Mouse (Mus musculus): ENCODE measurements around the gene Cxcl17. TPM values are rescaled to one million over a fixed set of nuclear protein-coding genes. Genes with fewer than 3 reads are reported as not detected.
"Not testable (repeated sequence)": the region's sequence is repeated elsewhere in the genome, so short reads cannot be mapped to it uniquely, and the experiment has no call there.

Cxcl17 gene
- polyA plus RNA-seq, 2 experiments = not detected

DNA sequence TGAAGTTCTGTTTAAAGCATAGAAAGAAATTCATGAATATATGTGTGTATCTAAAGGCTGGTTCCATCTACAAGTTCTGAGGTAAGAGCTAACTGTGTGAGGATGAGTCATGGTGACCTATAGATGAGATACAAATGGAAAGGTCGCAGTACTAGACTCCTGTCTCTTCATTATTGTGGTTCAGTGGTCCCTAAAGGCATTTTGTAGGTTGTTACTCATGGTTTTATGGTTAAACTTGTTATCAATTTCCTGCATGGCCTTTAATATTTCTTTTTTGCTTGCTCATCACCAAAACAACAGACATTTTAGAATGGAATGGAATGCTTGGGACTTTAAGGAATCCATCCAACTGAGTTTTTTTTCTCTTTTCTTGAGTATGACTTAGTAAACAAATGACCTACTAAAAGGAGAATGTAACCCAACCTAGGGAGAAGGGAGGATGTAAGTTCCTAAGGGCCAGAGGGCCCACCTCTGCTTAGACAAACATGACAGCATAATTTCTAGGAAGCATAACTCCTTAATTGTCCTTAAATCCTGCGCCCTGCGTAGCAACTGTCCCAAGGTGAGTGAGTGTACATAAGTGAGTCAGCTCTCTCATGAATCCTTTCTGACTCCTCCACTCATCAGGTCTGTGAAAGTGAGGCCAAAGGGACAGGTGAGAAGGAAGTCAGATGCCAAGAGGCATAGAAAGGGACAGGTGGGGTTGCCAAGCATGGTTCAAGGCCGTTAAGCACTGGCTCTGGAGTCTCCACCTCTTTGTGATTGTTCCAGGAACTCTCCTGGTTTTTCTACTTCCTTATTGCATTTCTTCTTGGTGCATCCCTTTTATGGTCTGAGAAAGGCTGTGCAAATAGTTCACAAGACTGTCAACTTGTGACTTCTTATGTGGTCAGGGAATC is 17.4 kb upstream of the Cxcl17 start:
- no peak for TF ChIP-seq EP300 (IDR thresholded peaks at IDR 0.05; ENCODE audit: low read depth)
- no peak for TF ChIP-seq CTCF (IDR thresholded peaks at IDR 0.05; ENCODE audit: low read depth)
- no peak overlapping the region for H3K4me2 ChIP-seq (ENCODE audit: low read depth)
- DNase-seq (ENCODE audit: low read depth in 3 of 3, low spot score in 3 of 3) = no peak
- no peak for ATAC-seq (ENCODE audit: insufficient read depth)
- H3K9me3 ChIP-seq (ENCODE audit: control insufficient read depth, low read length) = no peaks in the 10 kb centered on the region
- H3K36me3 ChIP-seq (replicated peaks; ENCODE audit: control insufficient read depth, insufficient read depth, low read depth) = no peaks in the 10 kb centered on the region
- no peak overlapping the region for H3K4me3 ChIP-seq (ENCODE audit: insufficient read depth in 1 of 2, low read depth in 2 of 2, low read length in 2 of 2)
- H3K9ac ChIP-seq (replicated peaks) = no peak overlapping the region
- WGBS (ENCODE audit: insufficient replicate concordance) = 64% methylated on average over 4 of the region's 4 CpGs
- H3K27ac ChIP-seq = no peak overlapping the region
- no peaks in the 10 kb centered on the region for H3K27me3 ChIP-seq (ENCODE audit: control insufficient read depth, insufficient read depth, low read length)
- no peaks in the 10 kb centered on the region for H3K4me1 ChIP-seq (replicated peaks; ENCODE audit: control insufficient read depth in 2 of 2, insufficient read depth in 2 of 2, low read length in 1 of 2)

DNA sequence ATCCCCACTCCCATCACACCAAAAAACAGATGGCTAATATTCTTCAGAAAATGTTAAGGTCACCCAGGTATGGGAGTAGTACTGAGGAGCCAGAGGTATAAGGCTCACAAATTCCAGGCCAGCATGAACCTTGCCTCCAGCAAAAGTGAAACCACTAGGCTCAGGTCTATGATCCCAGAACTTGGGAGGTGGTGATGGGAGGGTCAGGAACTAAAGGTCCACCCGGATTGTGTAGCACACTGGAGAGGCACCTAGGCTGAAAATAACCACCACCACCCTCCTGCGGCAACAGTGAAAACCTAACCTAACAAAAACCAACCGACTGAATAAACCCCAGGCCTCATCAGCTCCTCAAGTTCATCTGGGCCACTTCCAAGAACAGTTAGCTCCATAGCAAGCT is 15.6 kb upstream of the Cxcl17 start:
- Histone ChIP-seq H3K27me3 (ENCODE audit: control insufficient read depth, insufficient read depth, low read length) (no peaks in the 10 kb centered on the region), H3K27ac (no peak overlapping the region), H3K4me2 (ENCODE audit: low read depth) (no peak overlapping the region), H3K9ac (replicated peaks) (no peak overlapping the region), H3K36me3 (replicated peaks; ENCODE audit: control insufficient read depth, insufficient read depth, low read depth) (no peaks in the 10 kb centered on the region), H3K9me3 (ENCODE audit: control insufficient read depth, low read length) (no peaks in the 10 kb centered on the region), H3K4me3 (ENCODE audit: insufficient read depth in 1 of 2, low read depth in 2 of 2, low read length in 2 of 2) (no peak overlapping the region), H3K4me1 (replicated peaks; ENCODE audit: control insufficient read depth in 2 of 2, insufficient read depth in 2 of 2, low read length in 1 of 2) (no peaks in the 10 kb centered on the region)
- DNase-seq (ENCODE audit: low read depth in 3 of 3, low spot score in 3 of 3) (no peak), ATAC-seq (ENCODE audit: insufficient read depth) (no peak)
- WGBS (ENCODE audit: insufficient replicate concordance) = 73% methylated on average over 3 of the region's 3 CpGs
- TF ChIP-seq EP300 (IDR thresholded peaks at IDR 0.05; ENCODE audit: low read depth) (no peak), CTCF (IDR thresholded peaks at IDR 0.05; ENCODE audit: low read depth) (no peak)

DNA sequence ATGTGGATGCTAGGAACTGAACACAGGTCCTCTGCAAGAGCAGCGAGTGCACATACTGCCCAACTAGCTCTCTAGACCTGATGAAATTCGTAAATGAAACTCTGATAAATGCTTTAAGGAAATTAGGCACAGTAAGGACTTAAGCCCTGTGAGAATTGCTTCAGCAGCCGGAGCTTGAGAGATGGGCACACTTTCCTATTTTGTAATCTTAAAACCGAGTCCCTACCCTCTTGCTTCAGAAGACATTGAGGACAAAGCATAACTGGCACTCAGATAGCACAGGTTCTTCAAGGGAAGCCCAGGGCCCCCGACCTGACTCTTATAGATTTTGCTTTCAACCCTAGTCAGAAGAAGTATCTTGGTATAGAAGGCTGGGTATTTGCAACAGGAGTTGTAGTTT is 14.5 kb upstream of the Cxcl17 start:
- DNase-seq (ENCODE audit: low read depth in 3 of 3, low spot score in 3 of 3) = no peak
- Histone ChIP-seq H3K4me2 (ENCODE audit: low read depth) (no peak overlapping the region), H3K36me3 (replicated peaks; ENCODE audit: control insufficient read depth, insufficient read depth, low read depth) (no peaks in the 10 kb centered on the region), H3K9me3 (ENCODE audit: control insufficient read depth, low read length) (no peaks in the 10 kb centered on the region), H3K9ac (replicated peaks) (no peak overlapping the region), H3K27me3 (ENCODE audit: control insufficient read depth, insufficient read depth, low read length) (no peaks in the 10 kb centered on the region), H3K4me1 (replicated peaks; ENCODE audit: control insufficient read depth in 2 of 2, insufficient read depth in 2 of 2, low read length in 1 of 2) (no peaks in the 10 kb centered on the region), H3K27ac (no peak overlapping the region), H3K4me3 (ENCODE audit: insufficient read depth in 1 of 2, low read depth in 2 of 2, low read length in 2 of 2) (no peak overlapping the region)
- 49% methylated on average over 5 of the region's 5 CpGs for WGBS (ENCODE audit: insufficient replicate concordance)
- TF ChIP-seq EP300 (IDR thresholded peaks at IDR 0.05; ENCODE audit: low read depth) = no peak
- TF ChIP-seq CTCF (IDR thresholded peaks at IDR 0.05; ENCODE audit: low read depth) = no peak
- ATAC-seq (ENCODE audit: insufficient read depth) = no peak

DNA sequence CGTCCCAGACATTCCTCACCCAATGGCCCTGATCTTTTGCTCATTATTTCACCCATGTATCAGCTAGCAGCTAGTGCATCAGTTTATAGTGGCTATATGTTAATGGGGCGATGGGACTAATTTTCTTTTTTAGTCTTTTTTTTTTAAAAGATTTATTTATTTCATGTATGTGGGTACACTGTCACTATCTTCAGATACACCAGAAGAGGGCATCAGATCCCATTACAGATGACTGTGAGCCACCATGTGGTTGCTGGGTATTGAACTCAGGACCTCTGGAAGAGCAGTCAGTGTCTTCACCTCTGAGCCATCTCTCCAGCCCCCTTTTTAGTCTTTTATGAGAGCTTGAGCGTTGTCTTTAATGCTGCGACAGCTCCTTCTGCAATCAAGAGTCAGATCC is 13.7 kb upstream of the Cxcl17 start:
- H3K9me3 ChIP-seq (ENCODE audit: control insufficient read depth, low read length); H3K36me3 ChIP-seq (replicated peaks; ENCODE audit: control insufficient read depth, insufficient read depth, low read depth); DNase-seq (ENCODE audit: low read depth in 3 of 3, low spot score in 3 of 3); H3K27me3 ChIP-seq (ENCODE audit: control insufficient read depth, insufficient read depth, low read length); H3K4me2 ChIP-seq (ENCODE audit: low read depth); H3K4me1 ChIP-seq (replicated peaks; ENCODE audit: control insufficient read depth in 2 of 2, insufficient read depth in 2 of 2, low read length in 1 of 2); H3K4me3 ChIP-seq (ENCODE audit: insufficient read depth in 1 of 2, low read depth in 2 of 2, low read length in 2 of 2); ATAC-seq (ENCODE audit: insufficient read depth); H3K9ac ChIP-seq (replicated peaks); H3K27ac ChIP-seq: not testable (repeated sequence)
- WGBS (ENCODE audit: insufficient replicate concordance) = 67% methylated on average over 4 of the region's 4 CpGs

DNA sequence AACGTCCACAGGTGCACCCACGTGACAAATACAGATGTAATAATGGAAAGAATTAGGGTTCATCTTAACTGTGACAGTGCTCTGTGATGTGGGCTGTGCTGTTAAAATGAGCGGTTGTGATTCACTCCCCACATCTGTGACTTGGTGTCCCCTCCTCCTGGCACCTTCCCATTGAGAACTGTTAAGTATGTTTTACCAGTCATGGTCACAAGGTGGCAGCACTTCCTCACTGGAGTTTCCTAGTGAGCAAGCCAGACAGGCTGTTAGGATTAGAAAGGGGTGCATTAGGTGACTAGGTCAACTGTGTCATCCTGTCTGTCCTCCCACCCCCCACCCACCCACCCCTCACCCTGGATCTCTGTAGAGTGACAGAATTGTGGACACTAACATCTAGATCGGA is 11.7 kb upstream of the Cxcl17 start:
- Histone ChIP-seq H3K9me3 (ENCODE audit: control insufficient read depth, low read length) (no peaks in the 10 kb centered on the region), H3K4me1 (replicated peaks; ENCODE audit: control insufficient read depth in 2 of 2, insufficient read depth in 2 of 2, low read length in 1 of 2) (no peaks in the 10 kb centered on the region), H3K4me2 (ENCODE audit: low read depth) (no peak overlapping the region), H3K27ac (no peak overlapping the region), H3K9ac (replicated peaks) (no peak overlapping the region), H3K27me3 (ENCODE audit: control insufficient read depth, insufficient read depth, low read length) (no peaks in the 10 kb centered on the region), H3K36me3 (replicated peaks; ENCODE audit: control insufficient read depth, insufficient read depth, low read depth) (no peaks in the 10 kb centered on the region), H3K4me3 (ENCODE audit: insufficient read depth in 1 of 2, low read depth in 2 of 2, low read length in 2 of 2) (no peak overlapping the region)
- DNase-seq (ENCODE audit: low read depth in 3 of 3, low spot score in 3 of 3) (peak; percentile 47 to 52 (median 47)), ATAC-seq (ENCODE audit: insufficient read depth) (no peak)
- TF ChIP-seq EP300 (IDR thresholded peaks at IDR 0.05; ENCODE audit: low read depth) = no peak
- peak; percentile 82 for TF ChIP-seq CTCF (IDR thresholded peaks at IDR 0.05; ENCODE audit: low read depth)
- WGBS (ENCODE audit: insufficient replicate concordance) = 31% methylated on average over 4 of the region's 4 CpGs
